ENCODE assay signal across 22 mouse cellular contexts in the genomic region with DNA sequence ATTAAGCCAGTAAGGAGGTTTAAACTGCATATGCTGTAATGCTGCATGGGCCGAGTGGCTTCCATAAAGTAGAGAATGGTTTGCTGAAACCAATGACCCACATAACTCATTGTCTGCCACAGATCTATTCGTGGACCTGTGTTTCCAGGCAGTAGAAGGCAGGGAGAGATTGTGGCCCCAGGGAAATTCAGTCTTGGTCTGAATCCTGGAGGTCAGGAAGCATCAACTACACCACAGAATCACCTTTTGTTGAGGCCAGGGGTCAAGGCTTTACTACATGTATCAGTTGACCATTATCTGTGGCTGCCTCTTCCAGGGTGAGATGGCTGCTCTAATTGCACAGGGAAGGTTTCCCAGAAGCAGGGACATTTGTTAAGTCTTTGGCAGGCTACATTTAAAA. TPM values are rescaled to one million over a fixed set of nuclear protein-coding genes. Genes with fewer than 3 reads are reported as not detected.
"Had no signal": no experiment of that assay in that cellular context is flagged by ENCODE, and none has a peak within 500 bp of the region (broad histone marks: within the 10 kb centered on the region; RNA-seq: fewer than 3 reads in every experiment).

No protein-coding gene starts in this region.

- DNase-seq: kidney, adult 18-20 months; kidney, postnatal 25 days; layer of hippocampus, adult 9-11 months; liver; liver, embryonic 13.5 days; lung, adult 2 months; lung, postnatal 14 days; lung, postnatal 4 days; retina, postnatal 1 day; right cerebral cortex, postnatal 25 days; spleen, adult 18-20 months; thymus, postnatal 25 days had no signal

- H3K27ac ChIP-seq: kidney, postnatal 0 days; layer of hippocampus, adult 2 months; left cerebral cortex, adult 2 months; limb, embryonic 13.5 days; liver, embryonic 13.5 days; midbrain, embryonic 12.5 days; neural tube, embryonic 12.5 days; stomach, embryonic 15.5 days had no signal

- H3K4me1 ChIP-seq: liver, embryonic 13.5 days; stomach, embryonic 15.5 days had no signal

- H3K9ac ChIP-seq: limb, embryonic 13.5 days; liver, embryonic 13.5 days; midbrain, embryonic 12.5 days; neural tube, embryonic 12.5 days; stomach, embryonic 15.5 days had no signal

- ATAC-seq: intestine, embryonic 16.5 days; midbrain, embryonic 16.5 days had no signal

- H3K4me2 ChIP-seq: limb, embryonic 13.5 days; liver, embryonic 13.5 days; midbrain, embryonic 12.5 days; neural tube, embryonic 12.5 days; stomach, embryonic 15.5 days had no signal

- H3K36me3 ChIP-seq: limb, embryonic 13.5 days; liver, embryonic 13.5 days; midbrain, embryonic 12.5 days; neural tube, embryonic 12.5 days; stomach, embryonic 15.5 days had no signal

- H3K9me3 ChIP-seq: limb, embryonic 13.5 days; liver, embryonic 13.5 days; midbrain, embryonic 12.5 days; neural tube, embryonic 12.5 days; stomach, embryonic 15.5 days had no signal

- H3K4me3 ChIP-seq: layer of hippocampus, adult 2 months; left cerebral cortex, adult 2 months; limb, embryonic 13.5 days; liver, embryonic 13.5 days; midbrain, embryonic 12.5 days; neural tube, embryonic 12.5 days; stomach, embryonic 15.5 days had no signal

- H3K27me3 ChIP-seq: limb, embryonic 13.5 days; liver, embryonic 13.5 days; neural tube, embryonic 12.5 days; stomach, embryonic 15.5 days had no signal

RNA-seq across cellular contexts. Expression of a gene that starts 18.7 kb away (rescaled TPM):
- total RNA-seq: megakaryocyte-erythroid progenitor cell, adult 5-6 weeks had no signal
